Comparison of ENCODE assay signal across 21 mouse cellular contexts in genomic region chr9:28731811-28732602, GRCm38 (mm10).
A peak's percentile ranks its signal among the peaks of the same experiment; 100 is the strongest.
DNase-seq lines count a peak whose midpoint lies in the region; ATAC-seq and TF ChIP-seq lines count a peak whose summit lies in the region.
"Had no signal": no experiment of that assay in that cellular context is flagged by ENCODE, and none has a peak within 500 bp of the region (broad histone marks: within the 10 kb centered on the region; RNA-seq: fewer than 3 reads in every experiment).

No protein-coding gene starts in this region.

- 0 out of 2 replicates have a peak, but pooled peaks have one; percentile 15 for TF ChIP-seq EP300 in lung, postnatal 0 days (IDR thresholded peaks at IDR 0.05)
- no peak for TF ChIP-seq EP300 in heart, adult 2 months (IDR thresholded peaks at IDR 0.05; ENCODE audit: insufficient read depth, low read depth, low read length)

- H3K4me3 ChIP-seq in lung, postnatal 0 days (ENCODE audit: low read depth, low read length), result no peak overlapping the region
- H3K4me3 ChIP-seq in lung, adult 2 months (replicated peaks; ENCODE audit: extremely low read depth, low read depth, low read length), result no peak overlapping the region
- H3K4me3 ChIP-seq in cerebellum, adult 2 months (replicated peaks; ENCODE audit: insufficient read depth, low read depth, low read length), result no peak overlapping the region
- H3K4me3 ChIP-seq in heart, adult 2 months, result no peak overlapping the region
- H3K4me3 ChIP-seq: embryonic facial prominence, embryonic 13.5 days; heart, embryonic 13.5 days; hindbrain, embryonic 15.5 days; midbrain, embryonic 13.5 days; neural tube, embryonic 13.5 days had no signal

- no peaks in the 10 kb centered on the region for H3K4me1 ChIP-seq in lung, postnatal 0 days (ENCODE audit: insufficient read depth, low read depth, low read length)
- H3K4me1 ChIP-seq in lung, adult 2 months (ENCODE audit: control insufficient read depth, insufficient read depth, low read length), result no peaks in the 10 kb centered on the region
- 0 out of 2 replicates have a peak, but pooled peaks cover 4% of the 10 kb centered on the region for H3K4me1 ChIP-seq in cerebellum, adult 2 months (ENCODE audit: control insufficient read depth, insufficient read depth, low read length)
- H3K4me1 ChIP-seq in heart, adult 2 months (ENCODE audit: control insufficient read depth, insufficient read depth, low read length), result no peaks in the 10 kb centered on the region
- H3K4me1 ChIP-seq: embryonic facial prominence, embryonic 13.5 days; heart, embryonic 13.5 days; hindbrain, embryonic 15.5 days; midbrain, embryonic 13.5 days; neural tube, embryonic 13.5 days had no signal

- H3K27ac ChIP-seq in lung, postnatal 0 days (ENCODE audit: low read length), result no peak overlapping the region
- no peak overlapping the region for H3K27ac ChIP-seq in cerebellum, adult 2 months (ENCODE audit: insufficient read depth, low read length)
- H3K27ac ChIP-seq in heart, adult 2 months, result no peak overlapping the region
- H3K27ac ChIP-seq: embryonic facial prominence, embryonic 13.5 days; heart, embryonic 13.5 days; hindbrain, embryonic 15.5 days; liver, embryonic 14.5 days; midbrain, embryonic 13.5 days; neural tube, embryonic 13.5 days had no signal

- H3K79me2 ChIP-seq in heart, adult 2 months (replicated peaks; ENCODE audit: control insufficient read depth, insufficient read depth, low read length), result no peaks in the 10 kb centered on the region

- 55% methylated on average over 10 of the region's 10 CpGs for WGBS in lung, postnatal 0 days
- 56% methylated on average over 10 of the region's 10 CpGs for WGBS in lung, adult 2 months
- 48% methylated on average over 10 of the region's 10 CpGs for WGBS in cerebellum, adult 2 months
- 64% methylated on average over 10 of the region's 10 CpGs for WGBS in heart, adult 2 months

- H3K4me2 ChIP-seq in lung, postnatal 0 days (replicated peaks; ENCODE audit: low read depth, low read length), result no peak overlapping the region
- H3K4me2 ChIP-seq: embryonic facial prominence, embryonic 13.5 days; heart, embryonic 13.5 days; hindbrain, embryonic 15.5 days; midbrain, embryonic 13.5 days; neural tube, embryonic 13.5 days had no signal

- DNase-seq in embryo, embryonic 10.5 days (ENCODE audit: low spot score), result peak; percentile 8
- DNase-seq in embryo, embryonic 9.5 days (ENCODE audit: extremely low spot score), result no peak
- DNase-seq in lung, postnatal 0 days (ENCODE audit: low spot score), result peak; percentile 70
- DNase-seq in lung, adult 2 months, result no peak
- peak; percentile 59 to 71 for DNase-seq in cerebellum, adult 2 months
- DNase-seq in cerebellum, postnatal 36 days, result peak; percentile 48 to 55
- DNase-seq in heart, adult 2 months, result no peak
- DNase-seq in adipocyte (ENCODE audit: low spot score), result no peak
- DNase-seq: gastrocnemius, postnatal 10 days; heart, adult 11 months; right cerebral cortex, postnatal 25 days; thymus, postnatal 36 days had no signal

- ATAC-seq in lung, postnatal 0 days, result peak; percentile 69
- ATAC-seq: forebrain, embryonic 14.5 days; intestine, embryonic 16.5 days; midbrain, embryonic 13.5 days had no signal

- H3K9me3 ChIP-seq in lung, postnatal 0 days (ENCODE audit: low read length), result no peaks in the 10 kb centered on the region
- H3K9me3 ChIP-seq: embryonic facial prominence, embryonic 13.5 days; G1E; heart, embryonic 13.5 days; hindbrain, embryonic 15.5 days; midbrain, embryonic 13.5 days; neural tube, embryonic 13.5 days had no signal

- no peak for TF ChIP-seq POLR2A in lung, adult 2 months (IDR thresholded peaks at IDR 0.05; ENCODE audit: borderline replicate concordance, extremely low read depth, low read depth, low read length)
- no peak for TF ChIP-seq POLR2A in cerebellum, adult 2 months (IDR thresholded peaks at IDR 0.05; ENCODE audit: borderline replicate concordance, insufficient read depth, low read length)
- no peak for TF ChIP-seq POLR2A in heart, adult 2 months (IDR thresholded peaks at IDR 0.05; ENCODE audit: insufficient read depth, low read depth, low read length)

- no peak for TF ChIP-seq CTCF in lung, postnatal 0 days (IDR thresholded peaks at IDR 0.05)
- no peak for TF ChIP-seq CTCF in lung, adult 2 months (IDR thresholded peaks at IDR 0.05; ENCODE audit: insufficient read depth, low read length)
- no peak for TF ChIP-seq CTCF in cerebellum, adult 2 months (IDR thresholded peaks at IDR 0.05; ENCODE audit: borderline replicate concordance, insufficient read depth, low read depth, low read length)
- no peak for TF ChIP-seq CTCF in heart, adult 2 months (IDR thresholded peaks at IDR 0.05)

- H3K9ac ChIP-seq in lung, postnatal 0 days (replicated peaks; ENCODE audit: low read depth), result no peak overlapping the region
- no peak overlapping the region for H3K9ac ChIP-seq in heart, adult 2 months (ENCODE audit: low read depth, low read length)
- H3K9ac ChIP-seq: embryonic facial prominence, embryonic 13.5 days; heart, embryonic 13.5 days; hindbrain, embryonic 15.5 days; liver, embryonic 14.5 days; midbrain, embryonic 13.5 days; neural tube, embryonic 13.5 days had no signal

- no peaks in the 10 kb centered on the region for H3K27me3 ChIP-seq in lung, postnatal 0 days (replicated peaks; ENCODE audit: insufficient read depth, low read length)
- H3K27me3 ChIP-seq in cerebellum, adult 2 months (ENCODE audit: control insufficient read depth, insufficient read depth, low read length), result no peaks in the 10 kb centered on the region
- no peaks in the 10 kb centered on the region for H3K27me3 ChIP-seq in heart, adult 2 months (ENCODE audit: control insufficient read depth, insufficient read depth, low read length)
- H3K27me3 ChIP-seq: embryonic facial prominence, embryonic 13.5 days; heart, embryonic 13.5 days; hindbrain, embryonic 15.5 days; midbrain, embryonic 13.5 days; neural tube, embryonic 13.5 days had no signal

- no peaks in the 10 kb centered on the region for H3K36me3 ChIP-seq in lung, postnatal 0 days (ENCODE audit: insufficient read depth, low read length)
- no peaks in the 10 kb centered on the region for H3K36me3 ChIP-seq in heart, adult 2 months (ENCODE audit: control insufficient read depth, insufficient read depth, low read length)
- H3K36me3 ChIP-seq: embryonic facial prominence, embryonic 13.5 days; G1E; heart, embryonic 13.5 days; hindbrain, embryonic 15.5 days; midbrain, embryonic 13.5 days; neural tube, embryonic 13.5 days had no signal

- intact Hi-C loops in heart, adult 2 months (cut with DNase I), result no loop called here

Comparison
In these comparisons a context has a peak if more than half of its experiments do, and no peak if none do; other contexts are left out.
1. DNase-seq: peak in embryo, embryonic 10.5 days (single experiment), lung, postnatal 0 days (single experiment), cerebellum, adult 2 months (2 of 2) and cerebellum, postnatal 36 days (2 of 2); none in embryo, embryonic 9.5 days (single experiment), lung, adult 2 months (single experiment), heart, adult 2 months (0 of 2) and adipocyte (single experiment).